Mouse (Mus musculus): ENCODE results near the gene Slc12a8.

Gene Slc12a8

DNA sequence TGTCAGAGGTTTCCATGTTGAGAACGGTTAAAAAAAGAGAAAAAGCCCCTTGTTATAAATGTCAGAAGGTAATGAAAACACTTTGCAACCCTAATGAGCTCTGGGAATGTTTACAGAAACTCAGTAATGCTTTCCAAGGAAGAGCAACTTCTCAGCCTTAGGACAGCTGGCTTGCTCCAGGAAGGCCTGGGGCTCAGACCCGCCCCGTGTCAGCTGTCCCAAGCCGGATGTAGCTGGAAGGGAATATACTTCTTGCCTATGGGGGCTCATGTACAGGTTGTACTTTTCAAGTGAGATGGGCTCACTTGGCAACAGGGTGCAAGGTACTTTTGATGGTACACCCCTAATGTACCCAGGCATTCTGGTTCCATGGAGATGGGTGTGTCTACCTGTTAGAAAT, 28.4 kb downstream of the Slc12a8 start:
- DNase-seq, result no peak

DNA sequence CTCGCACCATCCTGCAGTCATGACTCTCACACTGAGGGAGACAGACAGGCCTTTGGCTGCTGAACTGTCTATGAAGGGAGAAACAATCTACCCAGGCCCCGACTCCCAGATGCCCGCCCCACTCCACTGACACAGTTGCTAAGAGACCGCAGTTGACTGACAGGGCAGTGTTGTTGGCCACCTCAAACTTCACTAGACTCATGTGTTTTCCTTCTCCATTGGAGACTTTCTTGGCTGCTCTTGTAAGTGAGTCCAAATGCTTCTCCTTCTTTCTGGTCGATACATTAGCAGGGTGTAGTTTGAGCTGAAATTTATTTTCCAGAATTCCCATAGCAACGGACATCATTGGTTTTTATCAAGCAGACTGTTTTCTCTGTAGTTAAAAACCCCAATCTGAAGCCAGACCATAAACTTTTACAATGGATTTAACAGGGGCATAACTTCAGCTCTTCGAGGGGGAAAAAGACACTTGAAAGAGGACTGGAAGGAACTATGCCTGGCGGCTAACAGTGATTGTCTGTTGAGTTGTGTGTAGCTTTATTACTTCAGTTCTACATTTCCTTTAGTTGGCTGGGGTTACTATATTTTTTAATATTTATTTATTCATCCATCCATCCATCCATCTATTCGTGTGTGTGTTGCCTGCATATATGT, 36.7 kb downstream of the Slc12a8 start:
- DNase-seq, result no peak

DNA sequence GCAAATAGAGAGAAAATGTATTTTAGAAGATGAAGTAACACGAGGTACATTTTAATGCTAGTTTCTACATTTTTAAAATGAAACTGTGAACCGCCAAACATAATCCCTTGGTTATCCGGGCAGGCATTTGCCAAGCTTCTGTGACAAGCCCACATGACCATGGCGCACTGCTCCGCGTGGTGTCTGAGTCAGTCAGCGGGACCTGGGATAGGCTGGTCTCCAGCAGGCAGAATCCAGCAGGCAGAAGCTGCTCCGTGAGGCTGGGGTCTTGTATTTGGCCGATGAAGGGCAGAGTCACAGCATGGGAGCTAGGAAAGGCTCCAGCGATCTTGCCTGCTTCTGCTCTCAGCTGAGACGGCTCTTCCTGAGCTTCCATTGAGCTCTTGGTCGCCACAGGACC, 41.0 kb downstream of the Slc12a8 start:
- DNase-seq, result no peak

DNA sequence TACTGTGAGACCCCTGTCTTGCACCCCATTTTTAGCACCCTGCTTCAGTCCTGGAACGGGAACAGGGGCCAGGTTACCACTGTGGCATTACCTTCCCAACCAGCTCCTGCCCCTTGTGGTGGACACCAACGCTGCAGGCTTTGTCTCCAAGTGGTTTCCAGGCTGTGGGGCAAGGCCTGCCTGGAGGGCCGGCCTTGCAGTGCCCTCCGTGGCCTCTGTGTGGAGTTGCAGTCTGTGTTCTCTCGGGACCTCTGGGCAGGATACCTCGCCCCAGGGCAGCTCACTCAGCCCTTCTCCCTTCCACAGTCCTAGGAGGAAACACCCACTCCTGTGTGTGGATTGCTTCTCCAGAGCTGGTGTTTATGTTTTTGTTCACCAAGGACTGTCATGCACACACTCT, 43.2 kb downstream of the Slc12a8 start:
- DNase-seq, result peak; percentile 61

DNA sequence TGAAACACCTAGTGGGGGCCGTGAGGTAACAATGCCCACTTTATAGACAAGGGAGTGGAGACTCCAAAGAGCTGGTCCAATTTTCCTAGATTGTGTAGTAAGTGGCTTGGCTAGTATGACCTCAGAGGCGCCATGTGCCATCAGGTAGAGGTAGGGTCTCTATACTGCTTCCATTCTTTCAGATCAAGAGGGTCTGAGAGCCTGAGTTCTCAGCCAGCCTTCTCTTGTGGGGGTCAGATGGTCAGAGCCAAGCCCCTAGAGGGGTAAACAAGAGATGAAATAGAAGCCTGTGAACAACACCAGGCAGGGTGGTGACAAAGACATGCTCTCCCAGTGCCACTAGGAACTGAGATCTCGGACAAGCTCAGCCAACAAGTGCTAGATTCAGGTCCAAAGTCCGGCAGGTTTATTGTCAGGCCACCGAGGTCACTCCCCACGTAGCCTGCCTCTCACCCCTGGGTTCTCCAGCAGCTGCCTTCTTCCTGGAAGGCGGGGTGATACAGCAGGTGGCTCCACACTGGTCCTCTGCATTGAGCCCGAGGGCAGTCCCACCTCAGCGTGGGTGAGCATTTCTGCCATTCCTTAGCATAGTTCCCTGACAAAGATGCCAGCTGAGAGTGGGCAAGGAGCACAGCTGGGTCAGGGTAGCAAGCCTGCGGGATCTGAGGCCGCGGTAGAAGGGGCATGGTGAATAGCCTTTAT, 44.3 kb downstream of the Slc12a8 start:
- DNase-seq, result no peak

DNA sequence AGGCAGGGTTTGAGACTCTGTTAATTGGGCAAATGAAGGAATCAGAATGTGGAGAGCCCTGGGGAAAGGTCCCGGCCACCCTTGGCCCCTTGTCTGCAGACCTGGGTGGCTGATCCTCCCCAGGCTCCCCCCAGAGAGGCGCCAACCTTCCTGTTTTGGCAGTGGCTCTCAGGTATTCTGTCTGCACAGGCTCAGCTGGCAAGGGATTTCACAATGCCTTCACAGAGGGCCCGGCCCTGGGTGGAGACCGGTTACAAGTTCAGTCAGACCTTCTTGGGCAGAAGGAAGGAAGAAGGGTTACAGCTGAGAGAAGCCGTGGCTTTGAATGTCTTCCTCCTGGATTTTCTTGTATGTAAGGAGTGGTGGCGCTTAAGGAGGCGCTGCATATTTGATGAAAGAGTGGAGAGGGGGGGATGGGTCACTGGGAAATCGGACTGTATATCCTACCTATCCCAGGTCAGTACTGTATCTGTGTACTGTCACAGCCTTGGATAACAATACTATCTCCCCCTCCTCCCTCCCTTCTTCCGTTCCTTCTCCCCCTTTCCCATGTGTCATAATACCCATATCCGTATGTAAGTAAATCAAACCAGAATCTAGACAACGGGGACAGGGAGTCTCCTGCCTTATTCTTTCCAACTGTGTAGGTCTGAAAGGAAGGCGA, 45.9 kb downstream of the Slc12a8 start:
- DNase-seq, result no peak

DNA sequence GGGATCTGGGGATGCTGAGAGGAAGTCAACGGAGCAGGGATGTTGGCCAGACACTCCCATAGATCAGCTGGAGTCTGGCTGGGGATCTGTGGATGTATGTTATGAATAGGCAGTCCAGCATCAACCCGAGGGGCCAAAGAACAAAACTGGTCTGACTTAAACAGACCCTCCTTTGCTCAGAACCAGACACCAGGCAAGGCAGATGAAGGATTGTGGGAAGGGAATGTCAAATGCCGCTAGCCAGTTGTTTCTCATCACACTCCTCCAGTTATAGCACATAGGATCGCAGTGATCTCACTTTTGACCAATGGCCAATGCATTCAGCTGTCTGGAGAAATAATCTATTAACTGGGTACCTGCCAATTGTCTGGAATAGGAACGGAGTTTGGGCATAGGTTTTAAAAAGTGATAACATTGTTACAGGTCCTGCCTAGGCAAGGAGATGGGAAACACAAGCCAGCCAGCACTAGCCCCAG, 46.4 kb downstream of the Slc12a8 start:
- DNase-seq, result no peak

DNA sequence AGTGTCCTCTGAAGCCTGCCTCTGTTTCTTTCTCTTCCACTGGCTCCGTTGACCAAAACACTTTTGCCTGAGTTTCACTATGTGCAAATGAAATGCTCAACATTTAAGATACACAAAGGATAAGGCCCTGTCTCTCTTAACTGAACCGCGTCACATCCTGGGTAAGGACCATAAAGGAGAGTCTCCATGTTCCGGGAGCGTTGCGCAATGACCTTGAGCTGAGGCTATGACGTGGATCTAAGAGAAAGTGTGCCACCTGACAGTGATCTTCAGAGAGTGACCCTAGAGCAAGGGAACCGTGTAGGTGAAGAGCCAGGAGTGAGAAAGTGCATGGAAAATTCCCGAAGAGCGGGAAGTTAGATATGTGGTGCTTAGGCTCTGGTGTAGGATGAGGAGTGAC, 49.3 kb downstream of the Slc12a8 start:
- no peak for DNase-seq

DNA sequence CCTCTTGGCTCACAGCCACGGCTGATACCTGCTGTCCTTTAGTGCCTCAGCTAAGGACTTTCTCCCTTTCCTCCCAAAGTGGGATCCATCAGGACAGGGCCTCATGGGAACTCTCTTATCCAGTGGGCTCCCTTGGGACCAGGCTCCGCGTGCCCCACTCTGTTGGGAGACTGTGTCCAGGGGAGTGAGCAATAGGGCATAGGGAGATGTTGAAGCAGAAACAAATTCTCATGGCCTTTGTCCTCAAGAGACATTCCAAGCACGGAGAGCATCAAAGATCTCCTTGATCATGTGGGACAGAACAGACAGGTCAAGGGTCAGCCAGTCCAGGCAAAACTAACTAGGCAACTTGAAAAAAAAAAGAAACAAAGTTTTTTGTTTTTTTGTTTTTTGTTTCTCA, 50.6 kb downstream of the Slc12a8 start:
- no peak for DNase-seq

DNA sequence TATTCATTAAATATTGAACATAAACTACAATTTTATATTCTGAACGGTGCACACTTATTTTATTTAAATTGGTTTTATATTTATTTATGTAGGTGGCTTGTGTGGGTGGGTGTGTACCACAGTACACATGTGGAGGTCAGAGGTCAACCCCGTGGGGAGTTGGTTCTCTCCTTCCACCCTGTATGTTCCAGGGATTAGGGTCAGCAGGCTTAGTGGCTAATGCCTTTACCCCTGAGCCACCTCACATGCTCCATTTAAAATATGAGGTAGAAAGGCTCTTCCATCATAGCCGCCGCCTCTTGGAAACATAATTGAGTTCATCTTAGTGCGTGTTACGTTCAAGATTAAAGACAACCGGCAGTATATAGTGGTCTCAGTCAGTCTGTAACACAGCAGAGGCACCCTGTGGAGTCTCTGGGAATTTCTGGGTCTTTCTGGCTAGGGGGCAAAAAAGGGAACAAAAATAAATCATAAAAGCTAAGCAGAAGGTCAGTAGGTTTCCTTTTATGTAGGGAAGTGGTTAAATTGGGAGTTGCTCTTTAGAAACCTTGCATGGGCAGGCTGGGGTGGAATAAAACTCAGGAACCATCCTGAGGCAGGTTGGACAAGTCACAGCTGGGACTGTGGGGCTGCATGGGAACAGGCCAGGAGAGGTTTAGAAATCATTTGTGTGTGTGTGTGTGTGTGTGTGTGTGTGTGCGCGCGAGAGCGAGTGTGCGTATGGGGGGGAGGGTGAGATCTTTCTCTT, 51.3 kb downstream of the Slc12a8 start:
- no peak for DNase-seq

DNA sequence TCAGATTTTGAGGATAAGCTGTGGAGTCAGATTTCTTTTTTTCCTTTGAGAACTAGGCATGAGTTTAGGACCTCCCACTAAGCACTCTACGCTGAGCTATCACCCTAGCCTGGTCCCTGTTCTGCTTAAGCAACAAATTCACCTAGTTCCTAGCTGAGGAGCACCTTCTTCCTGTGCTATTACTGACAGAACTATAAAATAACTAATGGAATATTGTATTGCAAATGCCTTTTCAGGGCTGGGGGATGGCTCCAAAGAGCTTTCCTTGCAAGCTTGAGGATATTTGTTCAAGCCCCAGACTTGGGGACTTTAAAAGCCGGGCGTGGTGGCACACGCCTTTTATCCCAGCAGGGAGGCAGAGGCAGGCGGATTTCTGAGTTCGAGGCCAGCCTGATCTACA, 55.5 kb downstream of the Slc12a8 start:
- DNase-seq, result no peak

DNA sequence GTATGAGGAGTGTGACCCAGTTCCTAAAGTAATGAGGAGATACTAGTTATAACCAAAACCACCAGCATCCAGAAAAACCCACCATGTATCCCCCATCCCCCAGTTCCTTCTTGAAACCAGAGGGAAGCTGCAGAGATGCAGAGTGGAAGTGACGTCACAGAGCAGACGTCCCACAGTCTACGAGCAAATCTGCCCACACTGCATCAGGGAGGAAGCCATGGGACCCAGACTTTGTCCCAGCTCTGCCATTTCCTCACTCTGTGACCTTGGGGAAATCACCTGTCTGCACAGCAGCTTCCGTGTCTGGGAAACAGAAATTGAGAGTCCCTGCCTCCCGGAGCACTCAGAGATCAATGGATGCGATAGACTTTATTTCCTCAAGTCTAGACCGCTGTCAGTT, 56.6 kb downstream of the Slc12a8 start:
- no peak for DNase-seq

DNA sequence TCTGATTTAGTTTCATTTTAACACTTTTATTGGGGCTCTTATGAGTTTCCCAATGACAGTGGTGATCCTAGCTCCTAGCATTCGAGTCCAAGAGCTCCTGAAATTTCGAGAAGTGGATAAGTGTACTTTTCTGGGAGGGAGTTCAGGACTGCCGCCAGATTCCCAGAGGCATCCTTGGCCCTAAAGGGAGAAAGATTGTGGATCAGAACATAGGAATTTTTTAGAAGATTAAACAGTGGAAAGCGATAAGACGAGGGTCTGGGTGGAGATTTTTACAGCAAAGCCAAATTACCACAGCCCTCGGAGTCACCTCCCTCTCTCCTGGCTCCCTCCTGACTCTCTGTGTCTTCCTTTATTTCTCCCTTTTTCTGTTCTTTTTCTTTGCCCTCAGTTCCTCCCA, 58.6 kb downstream of the Slc12a8 start:
- no peak for DNase-seq

DNA sequence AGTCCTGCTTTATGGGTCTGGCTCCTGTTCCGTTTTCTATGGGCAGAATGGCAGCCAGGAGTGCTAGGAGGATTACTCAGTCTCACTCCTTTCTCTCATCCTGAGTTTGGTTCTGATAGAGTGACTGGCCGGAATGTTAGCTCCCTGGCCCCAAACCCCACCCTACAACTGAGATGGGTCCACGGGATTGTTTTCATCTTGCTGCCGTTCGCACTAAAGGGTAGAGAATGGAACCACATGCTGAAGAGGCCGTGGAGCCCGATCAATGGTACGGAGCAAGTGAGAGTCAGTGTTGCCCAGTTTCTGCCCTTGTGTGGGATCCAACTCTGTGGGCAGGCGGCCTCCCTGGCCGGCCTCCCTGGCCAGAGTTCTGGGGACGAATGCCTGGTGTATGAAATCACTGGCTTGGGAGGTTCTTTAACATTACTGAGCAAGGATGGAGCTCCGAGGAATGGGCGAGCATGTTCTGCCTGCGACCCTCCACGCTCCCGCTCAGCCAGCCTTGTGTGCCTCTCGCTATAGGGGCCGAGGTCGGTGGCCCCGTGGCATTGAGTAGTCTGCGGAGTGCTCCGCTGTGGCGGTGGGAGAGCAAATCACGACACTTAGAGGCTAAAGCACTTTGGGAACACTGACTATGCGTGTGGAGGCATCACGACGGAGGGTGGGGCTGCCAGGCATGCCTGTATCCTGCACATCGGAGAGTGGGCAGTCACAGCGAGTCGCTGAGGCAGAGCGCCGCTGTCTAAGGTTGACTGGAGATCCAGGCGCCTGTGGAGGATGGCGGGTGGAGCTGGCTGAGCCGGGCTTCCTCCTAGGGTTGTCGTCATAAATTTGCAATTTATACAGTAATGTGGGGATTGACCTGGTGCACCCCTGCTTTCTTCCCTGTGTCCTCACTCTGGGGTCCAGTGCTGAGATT, 59.4 kb downstream of the Slc12a8 start:
- DNase-seq, result no peak

DNA sequence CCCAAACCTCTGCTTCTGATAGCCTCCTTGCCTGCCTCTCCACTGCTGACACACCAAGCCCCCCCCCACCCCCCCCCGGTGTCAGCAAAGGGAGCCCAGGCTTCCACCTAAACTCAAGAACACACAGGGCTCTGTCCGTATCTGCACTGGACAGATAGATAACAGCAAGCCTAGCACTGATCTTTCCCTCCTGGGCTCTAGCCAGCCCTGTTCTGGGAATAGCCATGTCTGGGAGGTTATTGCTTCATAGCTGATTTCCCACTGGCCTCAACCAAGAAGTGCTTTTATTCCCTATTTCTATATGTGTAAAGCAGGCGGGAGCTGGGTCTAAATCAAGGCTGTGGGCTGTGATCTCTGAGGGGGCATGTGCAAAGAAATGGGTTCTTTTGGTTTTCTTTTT, 61.3 kb downstream of the Slc12a8 start:
- DNase-seq, result no peak

DNA sequence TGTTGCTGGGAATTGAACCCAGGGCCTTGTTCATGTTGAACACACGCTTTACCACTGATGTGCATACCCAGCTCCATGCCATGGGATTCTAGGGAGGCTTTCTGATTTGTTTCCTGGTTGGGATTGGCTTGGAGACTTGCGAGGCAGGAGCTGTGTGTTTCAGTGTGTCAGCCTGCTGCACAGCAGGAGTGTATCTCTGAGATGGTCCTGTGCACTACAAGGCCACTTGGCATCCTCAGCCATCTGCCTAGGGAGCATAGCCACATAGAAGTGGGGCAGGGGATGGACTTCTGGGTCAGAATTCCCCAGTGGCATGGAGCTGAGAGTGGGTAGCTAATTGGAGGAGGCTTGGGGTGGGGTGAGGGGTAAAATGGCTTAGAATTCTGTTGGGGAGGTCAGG, 63.2 kb downstream of the Slc12a8 start:
- no peak for DNase-seq

DNA sequence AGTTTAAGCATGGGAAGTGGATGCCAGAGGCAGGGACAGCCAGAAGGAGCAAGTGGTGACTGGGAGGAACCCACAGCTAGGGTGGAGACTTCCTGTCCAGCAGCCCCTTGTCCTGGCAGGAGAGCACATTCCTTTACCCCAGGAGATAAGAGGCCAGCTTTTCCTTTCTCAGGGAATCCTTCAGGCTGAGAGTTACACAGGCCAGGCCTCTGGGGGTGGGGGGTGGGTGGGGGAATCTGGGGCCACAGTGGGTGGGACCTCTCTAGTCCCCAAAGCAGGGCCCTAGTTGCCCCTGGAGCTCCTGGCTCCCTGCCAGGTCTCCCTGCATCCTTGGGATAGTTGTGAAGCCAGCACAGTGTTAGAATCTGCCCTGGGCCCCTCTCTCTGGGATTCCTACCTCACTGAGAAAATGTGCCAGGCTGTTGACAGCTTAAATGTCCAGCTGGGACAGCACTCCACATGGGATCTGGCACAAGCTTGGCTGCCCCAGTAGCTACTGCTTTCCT, 63.7 kb downstream of the Slc12a8 start:
- DNase-seq, result no peak

DNA sequence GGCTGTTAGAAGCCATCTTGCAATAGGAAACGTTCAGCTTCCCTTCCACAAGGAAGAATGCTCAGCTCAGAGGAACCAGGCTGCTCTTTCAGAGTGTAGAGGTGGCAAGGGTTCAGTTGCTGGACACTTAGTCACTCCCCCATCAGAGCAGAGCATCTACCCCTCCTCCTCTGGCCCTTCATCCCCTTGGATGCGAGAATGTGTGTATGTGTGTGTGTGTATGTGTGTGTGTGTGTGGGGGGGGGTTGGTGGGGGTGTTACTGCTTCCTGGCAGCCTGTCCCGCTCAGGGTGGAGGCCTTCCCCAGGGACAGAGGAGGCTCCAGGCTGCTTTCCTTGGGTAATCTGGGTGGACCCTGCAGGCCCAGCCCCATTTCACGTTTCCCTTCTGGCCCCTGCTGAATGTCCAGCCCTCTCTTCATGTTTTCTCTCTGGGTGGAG, 64.6 kb downstream of the Slc12a8 start:
- no peak for DNase-seq

DNA sequence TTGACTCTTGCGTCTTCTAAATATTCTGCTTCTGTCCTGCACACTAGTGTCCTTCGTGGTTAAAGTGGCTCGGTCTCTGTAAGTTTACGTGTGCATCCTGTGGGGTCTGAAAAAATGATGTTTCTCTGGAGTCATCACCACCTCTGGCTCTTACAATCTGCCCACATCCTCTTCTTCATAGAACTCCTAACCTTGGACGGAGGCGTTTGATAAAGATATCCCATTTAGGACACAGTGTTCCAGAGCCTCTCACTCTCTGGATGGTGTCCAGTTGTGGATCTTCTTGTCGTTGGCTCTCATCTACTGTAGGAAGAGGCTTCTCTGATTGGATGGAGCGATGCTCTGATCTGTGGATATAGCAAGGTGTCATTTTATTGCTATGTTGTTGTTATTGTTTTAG, 65.4 kb downstream of the Slc12a8 start:
- no peak for DNase-seq

DNA sequence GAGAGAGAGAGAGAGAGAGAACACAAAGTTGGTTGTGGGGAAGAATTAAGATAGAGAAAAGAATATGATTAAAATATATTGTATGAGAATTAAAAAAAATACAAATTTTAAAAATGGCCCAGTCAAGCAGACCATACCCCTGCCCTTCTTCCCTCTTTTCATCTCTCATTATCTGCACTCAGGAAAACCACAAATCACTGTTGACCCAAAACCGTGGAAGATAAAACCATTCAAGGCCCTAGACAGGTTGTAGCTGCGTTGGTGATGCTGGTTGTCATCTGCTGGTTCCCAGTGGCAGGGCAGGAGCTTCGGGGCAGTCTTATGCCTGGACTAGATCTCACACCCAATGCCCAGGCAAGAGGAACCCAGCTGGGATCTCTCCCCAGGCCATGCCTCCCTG, 66.2 kb downstream of the Slc12a8 start:
- DNase-seq, result no peak

DNA sequence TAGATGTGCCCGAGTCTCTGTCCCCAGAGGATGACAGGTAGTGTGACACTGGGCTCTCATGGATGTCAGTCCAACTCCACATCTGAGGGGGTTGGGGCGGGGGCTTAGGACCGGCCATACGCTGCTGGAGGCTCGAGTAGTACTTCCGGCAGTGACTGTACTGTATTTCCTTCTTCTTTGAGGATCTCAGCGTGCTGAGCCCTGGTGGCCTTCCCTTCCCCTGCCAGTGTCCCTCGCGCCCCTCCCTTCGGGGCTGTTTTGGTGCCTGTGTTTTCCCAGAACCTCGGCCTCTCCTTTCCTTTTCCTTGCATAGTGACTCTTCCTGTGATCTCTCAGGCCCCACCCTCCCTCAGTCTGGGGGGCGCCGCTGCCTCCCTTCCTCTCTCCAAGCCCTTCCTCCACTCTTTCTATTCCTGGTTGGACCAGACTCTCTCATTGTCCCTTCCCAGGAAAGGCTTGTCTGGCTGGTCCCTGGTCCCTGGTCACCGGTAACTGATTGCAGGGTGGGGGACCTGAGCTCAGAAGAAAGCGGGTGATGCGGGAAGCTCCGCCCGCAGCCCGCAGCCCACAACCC, 66.8 kb downstream of the Slc12a8 start:
- DNase-seq, result no peak

Data from right cerebral cortex, postnatal 25 days (tissue).